Mouse (Mus musculus) large intestine, adult 2 months (tissue): ENCODE measurements around the gene Gm11627. TPM values are rescaled to one million over a fixed set of nuclear protein-coding genes. Genes with fewer than 3 reads are reported as not detected.

Source experiments
- polyA plus RNA-seq: library from polyadenylated mRNA; depleted of rRNA; stranded (reverse); fragments of >200 nt; gene quantifications from 2 replicates; pipeline ENCODE4 v1.2.3, GENCODE M21; 2012; rRNA removed

Gm11627 gene
- polyA plus RNA-seq, 1 experiment: 2.7 TPM

Other genes with a start within 250 kb of the Gm11627 start
- 0.01 and 0.10 TPM in 2 replicates for gene Slc4a1, start 213.3 kb downstream of the Gm11627 start, polyA plus RNA-seq
- 4.3 and 4.6 TPM in 2 replicates for gene Rundc3a, start 186.1 kb downstream of the Gm11627 start, polyA plus RNA-seq
- gene Slc25a39, start 171.5 kb downstream of the Gm11627 start, polyA plus RNA-seq: 332 and 343 TPM in 2 replicates
- gene Grn, start 149.1 kb downstream of the Gm11627 start, polyA plus RNA-seq: 110 and 122 TPM in 2 replicates
- gene Fam171a2, start 131.8 kb downstream of the Gm11627 start, polyA plus RNA-seq: 2.1 and 3.9 TPM in 2 replicates
- 1.9 and 3.4 TPM in 2 replicates for gene Itga2b, start 109.3 kb downstream of the Gm11627 start, polyA plus RNA-seq
- gene Gpatch8, start 23.1 kb downstream of the Gm11627 start, polyA plus RNA-seq: 9.0 and 15.9 TPM in 2 replicates
- 9.5 and 10.2 TPM in 2 replicates for gene Fzd2, start 24.9 kb upstream of the Gm11627 start, polyA plus RNA-seq
- not detected in 2 replicates for gene Meioc, start 84.3 kb upstream of the Gm11627 start, polyA plus RNA-seq
- 4.3 and 5.3 TPM in 2 replicates for gene Ccdc43, start 118.3 kb upstream of the Gm11627 start, polyA plus RNA-seq
- 2.3 and 3.6 TPM in 2 replicates for gene Adam11, start 182.0 kb upstream of the Gm11627 start, polyA plus RNA-seq
- 3.7 and 3.8 TPM in 2 replicates for gene Gjc1, start 240.2 kb upstream of the Gm11627 start, polyA plus RNA-seq